Mouse (Mus musculus) lung, adult 2 months (tissue): ENCODE data around the gene Casp7.

ENCODE experiments used
- CTCF ChIP-seq: fragments of 200-500 bp; IDR thresholded peaks from 2 replicates; pipeline ENCODE4 v1.5.1; 2011; ENCODE audit warnings: mild to moderate bottlenecking, low read length, control low read depth; ENCODE audit not compliant: insufficient read depth
- POLR2A ChIP-seq: fragments of 200-500 bp; IDR thresholded peaks from 2 replicates; pipeline ENCODE4 v1.6.1; 2011; ENCODE audit warnings: low read depth, mild to moderate bottlenecking, control low read depth, low read length, borderline replicate concordance; ENCODE audit errors: extremely low read depth

DNA sequence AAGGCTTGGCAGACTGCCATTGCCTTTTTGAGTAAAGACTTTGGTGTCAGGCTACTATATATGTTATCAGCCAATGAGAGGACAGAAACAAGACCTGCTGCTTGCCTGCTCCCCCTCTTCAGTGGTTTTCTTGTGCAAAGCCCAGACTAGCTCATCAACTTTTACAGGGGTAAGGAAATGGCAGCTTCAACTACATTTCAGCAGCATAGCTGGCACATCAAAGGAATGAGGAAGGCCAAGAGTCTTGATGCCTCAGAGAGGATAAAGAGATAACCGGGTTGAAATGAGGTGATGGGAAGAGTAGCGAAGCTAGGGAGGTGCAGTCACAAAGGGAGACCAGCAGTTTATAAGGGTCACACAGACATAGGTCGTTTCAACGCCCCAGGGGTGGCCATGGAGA, 60.6 kb downstream of the Casp7 start:
- TF ChIP-seq CTCF (no peak), POLR2A (no peak)
